Mouse (Mus musculus): ENCODE measurements around the gene Cfap61. TPM values are rescaled to one million over a fixed set of nuclear protein-coding genes. Genes with fewer than 3 reads are reported as not detected.

Gene Cfap61
- total and polyA plus RNA-seq, 2 experiments from 2014 or later: 0.46 to 0.68 TPM

DNA sequence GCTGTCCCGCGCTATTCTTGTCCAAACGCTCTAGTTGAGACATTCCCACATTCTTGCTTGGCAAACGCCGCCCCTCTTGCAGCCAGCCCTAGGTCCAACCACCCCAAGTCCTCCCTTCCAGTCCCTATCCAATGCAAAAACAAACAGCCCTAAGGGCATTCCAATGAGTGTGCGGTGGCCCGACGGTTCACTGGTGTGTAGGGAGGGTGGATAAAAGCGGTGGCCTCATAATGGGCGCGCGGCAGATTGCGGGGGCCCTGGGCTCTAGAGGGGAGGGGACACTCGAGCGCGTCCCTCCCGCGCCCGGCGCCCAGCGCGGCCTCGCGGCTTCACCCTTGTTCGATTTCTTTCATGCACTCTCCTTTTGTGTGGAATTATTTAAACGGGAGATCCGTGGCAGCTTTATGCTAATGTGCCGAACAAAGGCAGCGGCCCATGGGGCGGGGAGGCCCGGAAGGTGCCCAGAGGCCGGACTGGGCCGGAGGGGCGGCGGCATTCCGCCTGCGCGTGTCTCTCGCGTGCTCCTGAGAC lies 283.6 kb downstream of the Cfap61 start:
- no peak for DNase-seq (ENCODE audit: low spot score)
- Histone ChIP-seq H3K27ac (ENCODE audit: low read depth) (no peak overlapping the region), H3K4me2 (ENCODE audit: low read depth, low read length) (peak overlapping the region; percentile 49), H3K4me1 (ENCODE audit: control insufficient read depth, insufficient read depth) (peaks cover 23% of the 10 kb centered on the region), H3K4me3 (ENCODE audit: low read depth, low read length) (peak overlapping the region; percentile 32), H3K27me3 (ENCODE audit: control insufficient read depth, insufficient read depth, low read length) (peaks cover 89% of the 10 kb centered on the region), H3K9me3 (replicated peaks; ENCODE audit: control insufficient read depth, low read length) (no peaks in the 10 kb centered on the region), H3K9ac (replicated peaks; ENCODE audit: low read depth, low read length) (no peak overlapping the region), H3K36me3 (replicated peaks; ENCODE audit: control insufficient read depth, insufficient read depth, low read length) (no peaks in the 10 kb centered on the region)
- TF ChIP-seq CTCF (IDR thresholded peaks at IDR 0.05; ENCODE audit: low read depth) (no peak), EP300 (IDR thresholded peaks at IDR 0.05; ENCODE audit: low read depth) (no peak)
- no peak for ATAC-seq (ENCODE audit: insufficient read depth, low read depth)
- WGBS: 2% methylated on average over 40 of the region's 40 CpGs

- no peak for ATAC-seq (ENCODE audit: insufficient read depth, low read depth)
- peaks cover 26% of the 10 kb centered on the region for H3K4me1 ChIP-seq (ENCODE audit: control insufficient read depth, insufficient read depth)
- TF ChIP-seq EP300 (IDR thresholded peaks at IDR 0.05; ENCODE audit: low read depth) (no peak), CTCF (IDR thresholded peaks at IDR 0.05; ENCODE audit: low read depth) (no peak)
- DNase-seq (ENCODE audit: low spot score): no peak
- H3K4me2 ChIP-seq (ENCODE audit: low read depth, low read length): no peak overlapping the region
- H3K27me3 ChIP-seq (ENCODE audit: control insufficient read depth, insufficient read depth, low read length): peaks cover 91% of the 10 kb centered on the region
- H3K9me3 ChIP-seq (replicated peaks; ENCODE audit: control insufficient read depth, low read length): no peaks in the 10 kb centered on the region
- 5% methylated on average over 19 of the region's 19 CpGs for WGBS
- H3K27ac ChIP-seq (ENCODE audit: low read depth): no peak overlapping the region
- H3K4me3 ChIP-seq (ENCODE audit: low read depth, low read length): no peak overlapping the region; the same call in 1 of the 2 replicates
- no peaks in the 10 kb centered on the region for H3K36me3 ChIP-seq (replicated peaks; ENCODE audit: control insufficient read depth, insufficient read depth, low read length)
- H3K9ac ChIP-seq (replicated peaks; ENCODE audit: low read depth, low read length): no peak overlapping the region
These were observed 284.4 kb downstream of the Cfap61 start for GRCm38 (mm10) chr2:146218881-146219535.

GRCm38 (mm10) chr2:146219791-146220190 lies 285.2 kb downstream of the Cfap61 start:
- Histone ChIP-seq H3K27me3 (ENCODE audit: control insufficient read depth, insufficient read depth, low read length) (peaks cover 94% of the 10 kb centered on the region), H3K4me1 (ENCODE audit: control insufficient read depth, insufficient read depth) (peaks cover 26% of the 10 kb centered on the region), H3K4me3 (ENCODE audit: low read depth, low read length) (no peak overlapping the region), H3K9me3 (replicated peaks; ENCODE audit: control insufficient read depth, low read length) (no peaks in the 10 kb centered on the region), H3K36me3 (replicated peaks; ENCODE audit: control insufficient read depth, insufficient read depth, low read length) (no peaks in the 10 kb centered on the region), H3K27ac (ENCODE audit: low read depth) (no peak overlapping the region), H3K4me2 (ENCODE audit: low read depth, low read length) (no peak overlapping the region), H3K9ac (replicated peaks; ENCODE audit: low read depth, low read length) (no peak overlapping the region)
- ATAC-seq (ENCODE audit: insufficient read depth, low read depth) (no peak), DNase-seq (ENCODE audit: low spot score) (no peak)
- WGBS: 15% methylated on average over 11 of the region's 11 CpGs
- TF ChIP-seq EP300 (IDR thresholded peaks at IDR 0.05; ENCODE audit: low read depth) (no peak), CTCF (IDR thresholded peaks at IDR 0.05; ENCODE audit: low read depth) (no peak)

- Histone ChIP-seq H3K27me3 (ENCODE audit: control insufficient read depth, insufficient read depth, low read length) (peaks cover 94% of the 10 kb centered on the region), H3K4me2 (ENCODE audit: low read depth, low read length) (peak overlapping the region; percentile 76), H3K36me3 (replicated peaks; ENCODE audit: control insufficient read depth, insufficient read depth, low read length) (no peaks in the 10 kb centered on the region), H3K27ac (ENCODE audit: low read depth) (no peak overlapping the region), H3K4me1 (ENCODE audit: control insufficient read depth, insufficient read depth) (peaks cover 26% of the 10 kb centered on the region), H3K9me3 (replicated peaks; ENCODE audit: control insufficient read depth, low read length) (no peaks in the 10 kb centered on the region), H3K9ac (replicated peaks; ENCODE audit: low read depth, low read length) (no peak overlapping the region), H3K4me3 (ENCODE audit: low read depth, low read length) (peak overlapping the region; percentile 43)
- no peak for TF ChIP-seq CTCF (IDR thresholded peaks at IDR 0.05; ENCODE audit: low read depth)
- no peak for TF ChIP-seq EP300 (IDR thresholded peaks at IDR 0.05; ENCODE audit: low read depth)
- 3% methylated on average over 24 of the region's 24 CpGs for WGBS
- DNase-seq (ENCODE audit: low spot score): no peak
- ATAC-seq (ENCODE audit: insufficient read depth, low read depth): no peak
These were observed 286.0 kb downstream of the Cfap61 start for GRCm38 (mm10) chr2:146220591-146221075.

DNA sequence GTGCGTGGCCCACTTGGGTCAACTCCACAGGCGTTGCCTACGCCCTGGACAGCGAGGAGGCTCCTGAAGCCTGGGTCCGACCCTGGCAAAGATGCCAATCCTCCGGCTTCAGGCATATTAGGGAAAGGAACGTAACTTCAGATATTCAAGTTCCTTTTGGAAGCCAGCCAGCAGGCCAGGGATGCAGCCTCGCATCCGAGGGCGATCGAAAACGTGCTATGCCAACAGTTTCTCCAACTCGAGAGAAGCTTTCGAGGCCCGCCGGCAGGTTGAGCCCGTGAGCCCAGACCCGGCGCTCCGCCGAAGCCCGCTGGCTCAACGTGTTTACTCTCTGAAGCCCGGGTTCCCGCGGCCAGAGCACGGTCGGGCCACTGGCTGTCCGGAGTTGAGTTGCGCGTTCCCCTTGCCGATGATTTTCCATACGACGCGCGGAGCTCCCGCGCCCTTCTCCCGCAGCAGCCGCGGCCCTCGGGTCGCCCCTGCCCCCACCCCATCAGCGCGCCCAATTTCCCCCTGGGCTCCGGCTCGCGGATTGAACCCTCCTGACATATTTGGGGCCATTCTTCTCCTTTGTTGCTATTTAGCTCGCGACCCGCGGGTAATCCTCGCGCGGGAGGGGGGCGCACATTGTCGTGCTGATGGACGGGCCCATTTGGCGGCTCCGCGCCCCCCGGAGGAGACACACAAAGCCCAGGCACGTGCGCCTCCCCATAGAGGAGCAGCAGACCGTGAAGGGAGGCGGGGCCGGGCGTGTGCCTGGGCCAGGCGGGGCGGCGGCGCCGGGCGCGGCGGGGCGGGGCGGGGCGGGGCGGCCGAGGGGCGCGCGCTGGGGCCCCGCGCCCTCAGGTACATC lies 286.7 kb downstream of the Cfap61 start, which contains the start of gene Insm1:
Gene Insm1 (plus strand): TSS at position 846 of the 853 bp plus-strand sequence.
- Histone ChIP-seq H3K4me1 (ENCODE audit: control insufficient read depth, insufficient read depth) (peaks cover 26% of the 10 kb centered on the region), H3K9ac (replicated peaks; ENCODE audit: low read depth, low read length) (no peak within 1 kb of the TSS), H3K36me3 (replicated peaks; ENCODE audit: control insufficient read depth, insufficient read depth, low read length) (no peaks in the 10 kb centered on the region), H3K27ac (ENCODE audit: low read depth) (no peak within 1 kb of the TSS), H3K4me2 (ENCODE audit: low read depth, low read length) (peak within 1 kb of the TSS; percentile 76), H3K9me3 (replicated peaks; ENCODE audit: control insufficient read depth, low read length) (no peaks in the 10 kb centered on the region), H3K27me3 (ENCODE audit: control insufficient read depth, insufficient read depth, low read length) (peaks cover 94% of the 10 kb centered on the region), H3K4me3 (ENCODE audit: low read depth, low read length) (peak within 1 kb of the TSS; percentile 43)
- no peak for DNase-seq (ENCODE audit: low spot score)
- peak; percentile 22 for ATAC-seq (ENCODE audit: insufficient read depth, low read depth)
- TF ChIP-seq CTCF (IDR thresholded peaks at IDR 0.05; ENCODE audit: low read depth) (no peak), EP300 (IDR thresholded peaks at IDR 0.05; ENCODE audit: low read depth) (no peak)
- 1% methylated on average over 82 of the region's 86 CpGs for WGBS
